Mouse (Mus musculus) testis, adult 2 months (tissue): ENCODE measurements around the gene Ints13.

Experiments used
- CTCF ChIP-seq: fragments of 200-500 bp; IDR thresholded peaks from 2 replicates; pipeline ENCODE4 v1.5.1; 2012; ENCODE audit warnings: low read depth, mild to moderate bottlenecking, inconsistent platforms, low read length, moderate library complexity; ENCODE audit not compliant: control insufficient read depth, insufficient read depth, insufficient replicate concordance
- POLR2A ChIP-seq: fragments of 200-500 bp; IDR thresholded peaks from 2 replicates; pipeline ENCODE4 v1.6.1; 2012; ENCODE audit warnings: low read depth, mild to moderate bottlenecking, inconsistent platforms, low read length, moderate library complexity; ENCODE audit not compliant: control insufficient read depth

DNA sequence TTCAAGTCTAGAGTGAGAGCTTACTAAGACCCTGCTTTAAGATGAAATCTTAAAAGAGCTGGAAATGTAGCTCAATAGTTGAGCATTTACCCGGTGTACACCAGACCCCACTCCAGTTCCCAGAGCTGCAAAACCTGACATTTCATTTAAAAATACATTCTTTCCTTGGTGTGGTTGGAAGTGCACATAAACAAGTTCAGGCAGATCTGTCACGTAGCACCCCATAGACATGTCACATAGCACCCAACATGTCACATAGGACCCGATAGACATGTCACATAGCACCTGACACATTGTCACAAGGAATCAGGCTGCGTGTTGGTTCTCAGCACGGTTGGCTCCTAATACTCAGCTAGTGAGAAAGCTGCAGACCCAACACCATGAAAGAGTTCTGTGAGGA lies 42.1 kb downstream of the Ints13 start:
- TF ChIP-seq POLR2A (no peak), CTCF (no peak)
